Mouse (Mus musculus) MEL (cell line): ENCODE data around the gene Cir1.

Experiments
- CTCF ChIP-seq, 3 experiments: IDR thresholded peaks in 2 of 3; conservative IDR thresholded peaks in 1 of 3; 2 replicates each; pipeline ENCODE4 v1.5.1; 2011 to 2012; ENCODE audit warnings: low read length in 3 of 3, low read depth in 2 of 3, mild to moderate bottlenecking in 2 of 3, improper control_type of control experiment in 1 of 3, inconsistent platforms in 1 of 3, mixed read lengths in 1 of 3, moderate library complexity in 1 of 3; ENCODE audit not compliant: control insufficient read depth in 1 of 3, insufficient read depth in 1 of 3, poor library complexity in 1 of 3, severe bottlenecking in 1 of 3
- EP300 ChIP-seq, 2 experiments: IDR thresholded peaks; 2 replicates each; pipeline ENCODE4 v1.6.1; 2011; ENCODE audit warnings: improper control_type of control experiment in 2 of 2, low read length in 2 of 2, low read depth in 1 of 2, mild to moderate bottlenecking in 1 of 2
- KAT2A ChIP-seq: conservative IDR thresholded peaks from 2 replicates; pipeline ENCODE4 v1.6.1; 2012; ENCODE audit warnings: low read depth, low read length, improper control_type of control experiment, inconsistent platforms
- MYC ChIP-seq: IDR thresholded peaks from 2 replicates; pipeline ENCODE4 v1.6.1; 2011; ENCODE audit warnings: low read depth, mild to moderate bottlenecking, low read length, improper control_type of control experiment, moderate library complexity
- POLR2A ChIP-seq, 2 experiments: IDR thresholded peaks; 2 replicates each; pipeline ENCODE4 v1.6.1; 2011 to 2012; ENCODE audit warnings: low read length in 2 of 2, mild to moderate bottlenecking in 2 of 2, control low read depth in 1 of 2, improper control_type of control experiment in 1 of 2, low read depth in 1 of 2, moderate library complexity in 1 of 2; ENCODE audit not compliant: control insufficient read depth in 1 of 2, insufficient read depth in 1 of 2, poor library complexity in 1 of 2
- POLR2AphosphoS2 ChIP-seq: IDR thresholded peaks from 2 replicates; pipeline ENCODE4 v1.6.1; 2011; ENCODE audit warnings: low read length, improper control_type of control experiment
- POLR2AphosphoS5 ChIP-seq: IDR thresholded peaks from 2 replicates; pipeline ENCODE4 v1.6.1; 2012; ENCODE audit warnings: low read depth, borderline replicate concordance, mild to moderate bottlenecking, inconsistent platforms, low read length, moderate library complexity, mixed read lengths

DNA sequence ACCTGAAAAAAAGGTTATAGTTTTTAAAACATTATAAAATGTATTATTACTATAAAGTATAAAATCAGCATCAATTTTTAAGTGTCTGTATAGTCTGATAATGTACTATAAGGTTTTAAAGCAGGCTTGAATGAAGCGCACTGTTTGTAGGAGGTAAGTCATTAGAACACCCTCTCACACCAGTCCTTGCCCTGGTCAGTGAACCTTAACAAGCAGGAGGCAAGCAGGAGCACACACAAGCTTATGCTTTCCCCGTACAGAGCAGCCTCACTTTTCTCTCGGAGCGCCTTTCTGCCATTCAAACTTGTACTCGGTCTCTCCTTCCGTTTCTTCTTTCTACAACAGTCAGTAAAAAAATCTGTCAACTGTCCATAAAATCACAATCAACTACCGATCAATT lies 6.5 kb downstream of the Cir1 start:
- no peak for TF ChIP-seq POLR2AphosphoS5
- TF ChIP-seq POLR2A (IDR thresholded peaks at IDR 0.05; ENCODE audit: control insufficient read depth in 1 of 2, insufficient read depth in 1 of 2, low read depth in 1 of 2, low read length in 2 of 2, poor library complexity in 1 of 2): no peak
- no peak for TF ChIP-seq KAT2A
- no peak for TF ChIP-seq EP300 (IDR thresholded peaks at IDR 0.05; ENCODE audit: low read depth in 1 of 2, low read length in 2 of 2)
- no peak for TF ChIP-seq POLR2AphosphoS2
- TF ChIP-seq MYC: no peak
- TF ChIP-seq CTCF (IDR thresholded peaks at IDR 0.05 in 2 of 3, conservative IDR thresholded peaks at IDR 0.05 in 1 of 3; ENCODE audit: control insufficient read depth in 1 of 3, insufficient read depth in 1 of 3, low read depth in 2 of 3, low read length in 3 of 3, poor library complexity in 1 of 3, severe bottlenecking in 1 of 3): no peak
